Mouse (Mus musculus): ENCODE measurements around the gene Cdc16. TPM values are rescaled to one million over a fixed set of nuclear protein-coding genes. Genes with fewer than 3 reads are reported as not detected.

Cdc16 gene
- polyA plus RNA-seq, 1 experiment from 2014 or later = 219 TPM

Other genes starting within 250 kb of the Cdc16 start
- not detected in 2 replicates for gene 1700029H14Rik, start 195.2 kb upstream of the Cdc16 start, polyA plus RNA-seq (2016; fragmentation: Nextera tagmentation; extraction: Ambion mirVana)
- gene Rasa3, start 80.1 kb upstream of the Cdc16 start, polyA plus RNA-seq (2016; fragmentation: Nextera tagmentation; extraction: Ambion mirVana) = 24.6 and 26.9 TPM in 2 replicates
- 2.1 and 2.5 TPM in 2 replicates for gene Cfap97d2, start 51.8 kb upstream of the Cdc16 start, polyA plus RNA-seq (2016; fragmentation: Nextera tagmentation; extraction: Ambion mirVana)
- 42.0 and 45.0 TPM in 2 replicates for gene Upf3a, start 27.9 kb downstream of the Cdc16 start, polyA plus RNA-seq (2016; fragmentation: Nextera tagmentation; extraction: Ambion mirVana)
- gene AF366264, start 80.7 kb downstream of the Cdc16 start, polyA plus RNA-seq (2016; fragmentation: Nextera tagmentation; extraction: Ambion mirVana) = not detected in 2 replicates
- 53.1 and 56.5 TPM in 2 replicates for gene Champ1, start 112.0 kb downstream of the Cdc16 start, polyA plus RNA-seq (2016; fragmentation: Nextera tagmentation; extraction: Ambion mirVana)
- 68.9 and 70.1 TPM in 2 replicates for gene Coprs, start 132.6 kb downstream of the Cdc16 start, polyA plus RNA-seq (2016; fragmentation: Nextera tagmentation; extraction: Ambion mirVana)

Data from forebrain, embryonic 12.5 days (tissue).